Mouse (Mus musculus): ENCODE measurements around the gene Pacrg. TPM values are rescaled to one million over a fixed set of nuclear protein-coding genes. Genes with fewer than 3 reads are reported as not detected.

Pacrg gene
- polyA plus RNA-seq, 1 experiment from 2014 or later: 4.8 TPM

- H3K4me3 ChIP-seq: no peak overlapping the region
- H3K27ac ChIP-seq (replicated peaks): no peak overlapping the region
- no peaks in the 10 kb centered on the region for H3K9me3 ChIP-seq
- H3K4me2 ChIP-seq (replicated peaks): no peak overlapping the region
- no peaks in the 10 kb centered on the region; the same call in 1 of the 2 replicates for H3K4me1 ChIP-seq
- 76% methylated on average over 7 of the region's 7 CpGs for WGBS
- H3K36me3 ChIP-seq: no peaks in the 10 kb centered on the region
- ATAC-seq (ENCODE audit: low FRiP score, low read depth): no peak
- no peaks in the 10 kb centered on the region for H3K27me3 ChIP-seq
- H3K9ac ChIP-seq (replicated peaks): no peak overlapping the region
These were observed 363.3 kb downstream of the Pacrg start for GRCm38 (mm10) chr17:10476807-10477206.

DNA sequence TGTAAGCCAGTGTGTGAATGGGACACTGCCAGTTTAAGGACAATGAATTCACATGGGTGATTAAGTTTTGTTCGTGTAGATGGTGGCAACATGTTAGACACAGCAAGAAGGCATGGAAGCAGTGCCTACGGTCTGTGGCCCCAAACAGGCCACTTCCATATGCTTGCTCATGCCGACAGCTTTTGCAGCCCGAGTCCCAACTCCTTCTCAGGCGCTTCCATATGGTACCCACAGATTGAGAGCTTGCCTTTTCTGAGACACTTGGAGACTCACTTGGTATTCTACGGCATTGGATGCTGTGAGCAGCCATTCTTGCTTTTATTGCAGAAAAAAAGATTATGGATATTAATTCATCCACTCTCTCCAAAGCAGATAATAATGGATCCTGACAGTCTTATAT, 365.1 kb downstream of the Pacrg start:
- WGBS: 94% methylated on average over 6 of the region's 6 CpGs
- ATAC-seq (ENCODE audit: low FRiP score, low read depth): no peak
- H3K27ac ChIP-seq (replicated peaks): no peak overlapping the region
- no peaks in the 10 kb centered on the region for H3K36me3 ChIP-seq
- H3K4me2 ChIP-seq (replicated peaks): no peak overlapping the region
- no peaks in the 10 kb centered on the region for H3K27me3 ChIP-seq
- H3K4me1 ChIP-seq: no peaks in the 10 kb centered on the region; the same call in 1 of the 2 replicates
- H3K9ac ChIP-seq (replicated peaks): no peak overlapping the region
- H3K4me3 ChIP-seq: no peak overlapping the region
- H3K9me3 ChIP-seq: no peaks in the 10 kb centered on the region

DNA sequence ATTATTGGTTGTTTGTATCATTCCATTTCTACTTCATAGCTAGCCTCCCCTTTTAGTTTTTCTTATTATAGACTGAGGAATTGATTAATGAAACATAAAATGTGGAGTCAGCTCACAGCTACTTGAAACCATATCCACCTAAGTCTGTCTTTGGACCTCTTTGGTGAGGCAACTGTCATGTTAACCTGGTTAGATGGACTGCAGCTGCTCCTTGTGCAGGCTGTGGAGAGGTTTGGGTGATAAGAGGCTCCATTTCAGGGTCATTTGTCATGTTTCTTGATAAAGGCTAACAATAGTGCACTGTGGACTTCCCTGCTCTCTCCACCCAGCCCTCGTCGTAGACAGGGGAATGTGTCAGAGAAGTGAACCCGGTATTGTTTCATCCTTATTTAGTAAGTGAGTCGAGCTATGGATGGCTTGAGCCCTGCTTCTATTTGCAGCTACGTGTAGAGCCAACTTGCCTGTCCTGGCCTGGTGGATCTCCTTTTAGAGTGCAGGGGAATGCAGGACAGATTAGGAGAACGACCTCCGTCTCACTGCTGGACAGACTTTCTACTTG, 366.2 kb downstream of the Pacrg start:
- H3K27me3 ChIP-seq: no peaks in the 10 kb centered on the region
- 79% methylated on average over 7 of the region's 7 CpGs for WGBS
- no peak overlapping the region for H3K4me2 ChIP-seq (replicated peaks)
- no peak overlapping the region for H3K4me3 ChIP-seq
- H3K36me3 ChIP-seq: no peaks in the 10 kb centered on the region
- no peaks in the 10 kb centered on the region for H3K9me3 ChIP-seq
- ATAC-seq (ENCODE audit: low FRiP score, low read depth): no peak
- no peak overlapping the region for H3K9ac ChIP-seq (replicated peaks)
- no peaks in the 10 kb centered on the region; the same call in 1 of the 2 replicates for H3K4me1 ChIP-seq
- H3K27ac ChIP-seq (replicated peaks): no peak overlapping the region

DNA sequence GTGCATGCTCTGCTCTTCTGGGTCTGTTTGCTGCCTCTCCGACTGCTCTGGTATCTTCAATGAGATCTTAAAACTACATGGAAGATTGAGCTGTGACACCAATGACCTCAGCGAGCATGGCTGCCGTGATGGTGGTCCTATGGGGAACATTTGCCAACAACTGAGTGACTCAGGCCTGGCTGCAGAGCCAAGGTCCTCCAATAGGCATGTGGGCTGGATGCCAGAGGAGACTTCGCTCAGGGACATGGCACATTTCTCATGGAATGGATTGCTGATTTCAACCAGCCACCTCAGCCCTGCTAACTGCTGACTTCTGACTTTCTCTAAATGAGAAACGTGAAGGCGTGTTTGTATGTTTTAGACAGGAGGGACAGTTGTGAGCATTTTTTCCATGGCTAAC, 366.9 kb downstream of the Pacrg start:
- H3K4me3 ChIP-seq: no peak overlapping the region
- H3K36me3 ChIP-seq: no peaks in the 10 kb centered on the region
- H3K9ac ChIP-seq (replicated peaks): no peak overlapping the region
- H3K9me3 ChIP-seq: no peaks in the 10 kb centered on the region
- H3K27me3 ChIP-seq: no peaks in the 10 kb centered on the region
- ATAC-seq (ENCODE audit: low FRiP score, low read depth): no peak
- H3K4me1 ChIP-seq: no peaks in the 10 kb centered on the region; the same call in 1 of the 2 replicates
- WGBS: 90% methylated on average over 6 of the region's 6 CpGs
- H3K4me2 ChIP-seq (replicated peaks): no peak overlapping the region
- no peak overlapping the region for H3K27ac ChIP-seq (replicated peaks)

GRCm38 (mm10) chr17:10469874-10470568, 370.1 kb downstream of the Pacrg start:
- Histone ChIP-seq H3K27ac (replicated peaks) (no peak overlapping the region), H3K4me3 (no peak overlapping the region), H3K9me3 (no peaks in the 10 kb centered on the region), H3K9ac (replicated peaks) (no peak overlapping the region), H3K4me2 (replicated peaks) (no peak overlapping the region), H3K36me3 (no peaks in the 10 kb centered on the region), H3K27me3 (no peaks in the 10 kb centered on the region), H3K4me1 (no peaks in the 10 kb centered on the region)
- WGBS: 90% methylated on average over 9 of the region's 9 CpGs
- no peak for ATAC-seq (ENCODE audit: low FRiP score, low read depth)

DNA sequence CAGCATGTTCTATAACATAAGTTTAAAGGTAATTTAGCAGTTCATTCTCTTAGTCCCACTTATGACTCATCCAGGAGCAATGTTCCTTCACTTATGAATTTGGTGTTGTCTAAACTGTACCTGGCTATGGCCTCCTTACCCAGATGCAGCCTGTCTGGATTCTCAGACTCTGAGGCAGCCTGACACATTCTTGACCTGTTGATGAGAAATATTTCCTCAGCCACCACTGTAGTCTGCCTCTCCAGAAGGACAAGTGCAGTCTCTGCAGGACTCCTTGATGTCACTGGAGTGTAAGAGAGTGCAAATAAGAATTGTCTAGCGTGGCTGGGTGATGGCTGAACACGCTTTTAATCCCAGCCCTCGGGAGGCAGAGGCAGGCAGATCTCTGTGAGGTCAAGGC, 373.0 kb downstream of the Pacrg start:
- H3K9me3 ChIP-seq: no peaks in the 10 kb centered on the region
- ATAC-seq (ENCODE audit: low FRiP score, low read depth): no peak
- no peak overlapping the region for H3K4me3 ChIP-seq
- no peaks in the 10 kb centered on the region for H3K36me3 ChIP-seq
- H3K27me3 ChIP-seq: no peaks in the 10 kb centered on the region
- H3K4me1 ChIP-seq: no peaks in the 10 kb centered on the region
- H3K27ac ChIP-seq (replicated peaks): no peak overlapping the region
- no peak overlapping the region for H3K9ac ChIP-seq (replicated peaks)
- no peak overlapping the region for H3K4me2 ChIP-seq (replicated peaks)
- 87% methylated on average over 3 of the region's 3 CpGs for WGBS

GRCm38 (mm10) chr17:10465467-10465866, 374.6 kb downstream of the Pacrg start:
- Histone ChIP-seq H3K4me2 (replicated peaks) (no peak overlapping the region), H3K9ac (replicated peaks) (no peak overlapping the region), H3K27me3 (no peaks in the 10 kb centered on the region), H3K36me3 (no peaks in the 10 kb centered on the region), H3K4me3 (no peak overlapping the region), H3K4me1 (no peaks in the 10 kb centered on the region), H3K9me3 (no peaks in the 10 kb centered on the region), H3K27ac (replicated peaks) (no peak overlapping the region)
- 82% methylated on average over 6 of the region's 6 CpGs for WGBS
- ATAC-seq (ENCODE audit: low FRiP score, low read depth): no peak

GRCm38 (mm10) chr17:10464700-10465099, 375.4 kb downstream of the Pacrg start:
- H3K27me3 ChIP-seq: no peaks in the 10 kb centered on the region
- H3K4me2 ChIP-seq (replicated peaks): no peak overlapping the region
- H3K36me3 ChIP-seq: no peaks in the 10 kb centered on the region
- 84% methylated on average over 3 of the region's 3 CpGs for WGBS
- ATAC-seq (ENCODE audit: low FRiP score, low read depth): no peak
- H3K27ac ChIP-seq (replicated peaks): no peak overlapping the region
- H3K9me3 ChIP-seq: no peaks in the 10 kb centered on the region
- no peak overlapping the region for H3K4me3 ChIP-seq
- no peak overlapping the region for H3K9ac ChIP-seq (replicated peaks)
- H3K4me1 ChIP-seq: no peaks in the 10 kb centered on the region

GRCm38 (mm10) chr17:10463626-10464025, 376.5 kb downstream of the Pacrg start:
- Histone ChIP-seq H3K36me3 (no peaks in the 10 kb centered on the region), H3K27ac (replicated peaks) (no peak overlapping the region), H3K4me1 (no peaks in the 10 kb centered on the region), H3K4me3 (no peak overlapping the region), H3K27me3 (no peaks in the 10 kb centered on the region), H3K4me2 (replicated peaks) (no peak overlapping the region), H3K9ac (replicated peaks) (no peak overlapping the region), H3K9me3 (no peaks in the 10 kb centered on the region)
- ATAC-seq (ENCODE audit: low FRiP score, low read depth): no peak
- 86% methylated on average over 3 of the region's 3 CpGs for WGBS

- H3K36me3 ChIP-seq: no peaks in the 10 kb centered on the region
- H3K4me3 ChIP-seq: no peak overlapping the region
- no peaks in the 10 kb centered on the region for H3K9me3 ChIP-seq
- 95% methylated on average over 4 of the region's 4 CpGs for WGBS
- H3K4me2 ChIP-seq (replicated peaks): no peak overlapping the region
- H3K4me1 ChIP-seq: no peaks in the 10 kb centered on the region
- ATAC-seq (ENCODE audit: low FRiP score, low read depth): no peak
- H3K27ac ChIP-seq (replicated peaks): no peak overlapping the region
- H3K9ac ChIP-seq (replicated peaks): no peak overlapping the region
- H3K27me3 ChIP-seq: no peaks in the 10 kb centered on the region
These were observed 379.2 kb downstream of the Pacrg start for GRCm38 (mm10) chr17:10460916-10461315.

DNA sequence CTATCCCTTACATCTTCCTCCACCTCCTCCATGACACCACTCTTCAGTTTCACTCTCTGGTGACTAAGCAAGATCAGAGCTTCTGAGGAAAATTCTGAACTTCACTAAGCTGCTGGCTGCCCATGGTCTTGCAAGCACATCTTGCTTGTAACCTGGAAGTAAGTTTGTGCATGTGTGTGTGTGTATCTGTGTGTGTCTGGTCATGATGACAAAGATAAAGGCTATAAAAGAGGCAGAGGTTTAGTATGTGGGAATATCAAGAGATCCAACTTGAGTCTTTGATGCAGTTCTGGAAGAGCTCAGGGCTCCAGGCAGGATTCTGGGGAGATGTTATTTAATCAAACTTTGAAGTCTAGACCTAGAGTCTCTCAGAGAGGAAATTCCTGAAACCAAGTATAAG, 381.4 kb downstream of the Pacrg start:
- H3K27me3 ChIP-seq: no peaks in the 10 kb centered on the region
- H3K36me3 ChIP-seq: no peaks in the 10 kb centered on the region
- H3K27ac ChIP-seq (replicated peaks): no peak overlapping the region
- no peaks in the 10 kb centered on the region for H3K9me3 ChIP-seq
- H3K9ac ChIP-seq (replicated peaks): no peak overlapping the region
- H3K4me3 ChIP-seq: no peak overlapping the region
- no peak for ATAC-seq (ENCODE audit: low FRiP score, low read depth)
- no peak overlapping the region for H3K4me2 ChIP-seq (replicated peaks)
- no peaks in the 10 kb centered on the region for H3K4me1 ChIP-seq

GRCm38 (mm10) chr17:10456409-10456808, 383.7 kb downstream of the Pacrg start:
- WGBS: 87% methylated on average over 4 of the region's 4 CpGs
- Histone ChIP-seq H3K9me3 (no peaks in the 10 kb centered on the region), H3K27me3 (no peaks in the 10 kb centered on the region), H3K36me3 (no peaks in the 10 kb centered on the region), H3K27ac (replicated peaks) (no peak overlapping the region), H3K9ac (replicated peaks) (no peak overlapping the region), H3K4me1 (peaks cover 9% of the 10 kb centered on the region), H3K4me2 (replicated peaks) (no peak overlapping the region), H3K4me3 (no peak overlapping the region)
- ATAC-seq (ENCODE audit: low FRiP score, low read depth): no peak

- Histone ChIP-seq H3K9ac (replicated peaks) (no peak overlapping the region), H3K4me3 (no peak overlapping the region), H3K27ac (replicated peaks) (no peak overlapping the region), H3K4me1 (peaks cover 14% of the 10 kb centered on the region), H3K9me3 (no peaks in the 10 kb centered on the region), H3K27me3 (no peaks in the 10 kb centered on the region), H3K4me2 (replicated peaks) (no peak overlapping the region), H3K36me3 (no peaks in the 10 kb centered on the region)
- WGBS: 79% methylated on average over 7 of the region's 7 CpGs
- no peak for ATAC-seq (ENCODE audit: low FRiP score, low read depth)
These were observed 384.1 kb downstream of the Pacrg start for GRCm38 (mm10) chr17:10455961-10456360.

Data from midbrain, embryonic 12.5 days (tissue).